Mouse (Mus musculus): ENCODE results near the gene Ss18l1.

DNA sequence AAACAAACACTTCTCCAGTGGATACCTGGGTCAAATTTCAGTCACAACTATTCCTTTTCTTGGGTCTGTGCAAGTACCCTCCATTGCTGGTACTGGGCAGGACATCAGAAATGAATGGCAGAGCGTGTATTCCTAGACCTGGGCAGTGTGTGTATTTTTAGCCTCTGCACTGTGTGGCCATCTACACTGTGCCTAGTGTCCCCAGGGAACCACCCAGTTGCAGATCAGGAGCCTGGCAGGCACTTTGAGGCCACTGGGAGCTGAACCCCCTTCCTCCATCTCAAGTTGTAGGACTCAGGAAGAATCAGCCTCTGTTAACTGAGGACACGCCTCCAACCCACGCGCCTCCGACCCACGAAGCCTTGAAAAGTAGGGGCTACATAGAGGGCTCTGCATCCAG, 19.6 kb upstream of the Ss18l1 start:
- TF ChIP-seq POLR2A (IDR thresholded peaks at IDR 0.05; ENCODE audit: borderline replicate concordance, extremely low read depth, low read depth, low read length): no peak
- no peak for TF ChIP-seq CTCF (IDR thresholded peaks at IDR 0.05; ENCODE audit: insufficient read depth, low read length)
